Mouse (Mus musculus): ENCODE results near the gene Btg4. TPM values are rescaled to one million over a fixed set of nuclear protein-coding genes. Genes with fewer than 3 reads are reported as not detected.

The Btg4 gene
- polyA plus RNA-seq, 1 experiment from 2014 or later, result not detected

GRCm38 (mm10) chr9:51032785-51033529 lies 27.7 kb upstream of the Btg4 start:
- no peak overlapping the region for H3K27ac ChIP-seq (ENCODE audit: low read length)
- H3K9ac ChIP-seq (ENCODE audit: low read depth, low read length), result no peak overlapping the region
- no peaks in the 10 kb centered on the region for H3K36me3 ChIP-seq (ENCODE audit: control insufficient read depth, insufficient read depth, low read length)
- no peaks in the 10 kb centered on the region for H3K9me3 ChIP-seq (ENCODE audit: control insufficient read depth, low read length)
- ATAC-seq, result no peak
- H3K4me3 ChIP-seq (ENCODE audit: low read length), result no peak overlapping the region
- no peaks in the 10 kb centered on the region for H3K27me3 ChIP-seq (replicated peaks; ENCODE audit: control insufficient read depth, insufficient read depth, low read length)
- no peaks in the 10 kb centered on the region for H3K4me1 ChIP-seq (ENCODE audit: control insufficient read depth, insufficient read depth, low read length)
- WGBS, result 82% methylated on average over 3 of the region's 3 CpGs
- H3K4me2 ChIP-seq (ENCODE audit: low read depth, low read length), result no peak overlapping the region

GRCm38 (mm10) chr9:51041491-51041980 lies 19.2 kb upstream of the Btg4 start:
- Histone ChIP-seq H3K36me3 (ENCODE audit: control insufficient read depth, insufficient read depth, low read length) (no peaks in the 10 kb centered on the region), H3K4me2 (ENCODE audit: low read depth, low read length) (no peak overlapping the region), H3K9ac (ENCODE audit: low read depth, low read length) (no peak overlapping the region), H3K4me1 (ENCODE audit: control insufficient read depth, insufficient read depth, low read length) (no peaks in the 10 kb centered on the region), H3K27me3 (replicated peaks; ENCODE audit: control insufficient read depth, insufficient read depth, low read length) (no peaks in the 10 kb centered on the region), H3K9me3 (ENCODE audit: control insufficient read depth, low read length) (no peaks in the 10 kb centered on the region), H3K4me3 (ENCODE audit: low read length) (no peak overlapping the region), H3K27ac (ENCODE audit: low read length) (no peak overlapping the region)
- ATAC-seq, result peak; percentile 65
- 79% methylated on average over 7 of the region's 7 CpGs for WGBS

GRCm38 (mm10) chr9:51042136-51042535 lies 18.6 kb upstream of the Btg4 start:
- H3K9me3 ChIP-seq (ENCODE audit: control insufficient read depth, low read length), result no peaks in the 10 kb centered on the region
- no peak overlapping the region for H3K9ac ChIP-seq (ENCODE audit: low read depth, low read length)
- H3K36me3 ChIP-seq (ENCODE audit: control insufficient read depth, insufficient read depth, low read length), result no peaks in the 10 kb centered on the region
- no peak overlapping the region for H3K27ac ChIP-seq (ENCODE audit: low read length)
- H3K4me3 ChIP-seq (ENCODE audit: low read length), result no peak overlapping the region
- no peaks in the 10 kb centered on the region for H3K4me1 ChIP-seq (ENCODE audit: control insufficient read depth, insufficient read depth, low read length)
- ATAC-seq, result no peak
- no peaks in the 10 kb centered on the region for H3K27me3 ChIP-seq (replicated peaks; ENCODE audit: control insufficient read depth, insufficient read depth, low read length)
- no peak overlapping the region for H3K4me2 ChIP-seq (ENCODE audit: low read depth, low read length)
- 74% methylated on average over 6 of the region's 6 CpGs for WGBS

GRCm38 (mm10) chr9:51052180-51052579 lies 8.5 kb upstream of the Btg4 start:
- no peak for ATAC-seq
- Histone ChIP-seq H3K4me3 (ENCODE audit: low read length) (no peak overlapping the region), H3K27me3 (replicated peaks; ENCODE audit: control insufficient read depth, insufficient read depth, low read length) (no peaks in the 10 kb centered on the region), H3K36me3 (ENCODE audit: control insufficient read depth, insufficient read depth, low read length) (no peaks in the 10 kb centered on the region), H3K9ac (ENCODE audit: low read depth, low read length) (no peak overlapping the region), H3K4me2 (ENCODE audit: low read depth, low read length) (no peak overlapping the region), H3K27ac (ENCODE audit: low read length) (no peak overlapping the region), H3K9me3 (ENCODE audit: control insufficient read depth, low read length) (no peaks in the 10 kb centered on the region), H3K4me1 (ENCODE audit: control insufficient read depth, insufficient read depth, low read length) (no peaks in the 10 kb centered on the region)
- WGBS, result 69% methylated on average over 3 of the region's 3 CpGs

GRCm38 (mm10) chr9:51056360-51057324 lies 4.1 kb upstream of the Btg4 start:
- Histone ChIP-seq H3K9me3 (ENCODE audit: control insufficient read depth, low read length) (no peaks in the 10 kb centered on the region), H3K4me3 (ENCODE audit: low read length) (no peak overlapping the region), H3K4me1 (ENCODE audit: control insufficient read depth, insufficient read depth, low read length) (no peaks in the 10 kb centered on the region), H3K9ac (ENCODE audit: low read depth, low read length) (no peak overlapping the region), H3K36me3 (ENCODE audit: control insufficient read depth, insufficient read depth, low read length) (no peaks in the 10 kb centered on the region), H3K4me2 (ENCODE audit: low read depth, low read length) (no peak overlapping the region), H3K27me3 (replicated peaks; ENCODE audit: control insufficient read depth, insufficient read depth, low read length) (no peaks in the 10 kb centered on the region), H3K27ac (ENCODE audit: low read length) (no peak overlapping the region)
- 62% methylated on average over 3 of the region's 3 CpGs for WGBS
- no peak for ATAC-seq

GRCm38 (mm10) chr9:51058951-51059521 lies 1.7 kb upstream of the Btg4 start:
- H3K4me1 ChIP-seq (ENCODE audit: control insufficient read depth, insufficient read depth, low read length), result no peaks in the 10 kb centered on the region
- no peaks in the 10 kb centered on the region for H3K9me3 ChIP-seq (ENCODE audit: control insufficient read depth, low read length)
- H3K27ac ChIP-seq (ENCODE audit: low read length), result no peak overlapping the region
- no peak overlapping the region for H3K4me2 ChIP-seq (ENCODE audit: low read depth, low read length)
- H3K9ac ChIP-seq (ENCODE audit: low read depth, low read length), result no peak overlapping the region
- no peak for ATAC-seq
- H3K4me3 ChIP-seq (ENCODE audit: low read length), result no peak overlapping the region
- H3K27me3 ChIP-seq (replicated peaks; ENCODE audit: control insufficient read depth, insufficient read depth, low read length), result no peaks in the 10 kb centered on the region
- H3K36me3 ChIP-seq (ENCODE audit: control insufficient read depth, insufficient read depth, low read length), result no peaks in the 10 kb centered on the region
- WGBS, result 64% methylated on average over 4 of the region's 4 CpGs

GRCm38 (mm10) chr9:51068202-51068601 lies 7.5 kb downstream of the Btg4 start:
- 49% methylated on average over 3 of the region's 3 CpGs for WGBS
- H3K4me3 ChIP-seq (ENCODE audit: low read length), result no peak overlapping the region
- no peaks in the 10 kb centered on the region for H3K9me3 ChIP-seq (ENCODE audit: control insufficient read depth, low read length)
- H3K27ac ChIP-seq (ENCODE audit: low read length), result no peak overlapping the region
- H3K36me3 ChIP-seq (ENCODE audit: control insufficient read depth, insufficient read depth, low read length), result no peaks in the 10 kb centered on the region
- no peak overlapping the region for H3K9ac ChIP-seq (ENCODE audit: low read depth, low read length)
- no peaks in the 10 kb centered on the region for H3K4me1 ChIP-seq (ENCODE audit: control insufficient read depth, insufficient read depth, low read length)
- H3K4me2 ChIP-seq (ENCODE audit: low read depth, low read length), result no peak overlapping the region
- H3K27me3 ChIP-seq (replicated peaks; ENCODE audit: control insufficient read depth, insufficient read depth, low read length), result no peaks in the 10 kb centered on the region
- no peak for ATAC-seq

- 71% methylated on average over 4 of the region's 4 CpGs for WGBS
- H3K27ac ChIP-seq (ENCODE audit: low read length), result no peak overlapping the region
Observed at GRCm38 (mm10) chr9:51070801-51071200, 10.1 kb downstream of the Btg4 start.

GRCm38 (mm10) chr9:51075780-51076179 lies 15.1 kb downstream of the Btg4 start:
- peak overlapping the region; percentile 68; the same call in 1 of the 2 replicates for H3K9ac ChIP-seq (ENCODE audit: low read depth, low read length)
- H3K4me3 ChIP-seq (ENCODE audit: low read length), result peak overlapping the region; percentile 58
- 29% methylated on average over 3 of the region's 3 CpGs for WGBS
- no peaks in the 10 kb centered on the region for H3K36me3 ChIP-seq (ENCODE audit: control insufficient read depth, insufficient read depth, low read length)
- no peaks in the 10 kb centered on the region for H3K9me3 ChIP-seq (ENCODE audit: control insufficient read depth, low read length)
- ATAC-seq, result peak; percentile 39; the same call in 1 of the 2 replicates
- H3K27me3 ChIP-seq (replicated peaks; ENCODE audit: control insufficient read depth, insufficient read depth, low read length), result no peaks in the 10 kb centered on the region
- H3K27ac ChIP-seq (ENCODE audit: low read length), result no peak overlapping the region
- H3K4me1 ChIP-seq (ENCODE audit: control insufficient read depth, insufficient read depth, low read length), result peaks cover 21% of the 10 kb centered on the region
- peak overlapping the region; percentile 93 for H3K4me2 ChIP-seq (ENCODE audit: low read depth, low read length)

More at GRCm38 (mm10) chr9:51070801-51071200, 10.1 kb downstream of the Btg4 start:
- Histone ChIP-seq H3K4me3 (ENCODE audit: low read length) (no peak overlapping the region), H3K4me2 (ENCODE audit: low read depth, low read length) (no peak overlapping the region), H3K4me1 (ENCODE audit: control insufficient read depth, insufficient read depth, low read length) (peaks cover 3% of the 10 kb centered on the region; the same call in 1 of the 2 replicates), H3K9me3 (ENCODE audit: control insufficient read depth, low read length) (no peaks in the 10 kb centered on the region), H3K9ac (ENCODE audit: low read depth, low read length) (no peak overlapping the region), H3K27me3 (replicated peaks; ENCODE audit: control insufficient read depth, insufficient read depth, low read length) (no peaks in the 10 kb centered on the region), H3K36me3 (ENCODE audit: control insufficient read depth, insufficient read depth, low read length) (no peaks in the 10 kb centered on the region)
- ATAC-seq, result no peak
